Mouse (Mus musculus) common myeloid progenitor, adult 5-6 weeks (primary cell): ENCODE measurements at regions not wholly inside any gene's neighbourhood (a gene's known extent, or its start where the extent isn't known, plus 50 kb on each side); places are given as distances from the start of the nearest gene placed in this dataset.

Experiments used
- ATAC-seq: replicated peaks from 2 replicates; pipeline ENCODE4 v1.8.0; 2016; ENCODE audit warnings: low read depth, mild to moderate bottlenecking, moderate TSS enrichment, inconsistent platforms; ENCODE audit not compliant: poor library complexity, severe bottlenecking

DNA sequence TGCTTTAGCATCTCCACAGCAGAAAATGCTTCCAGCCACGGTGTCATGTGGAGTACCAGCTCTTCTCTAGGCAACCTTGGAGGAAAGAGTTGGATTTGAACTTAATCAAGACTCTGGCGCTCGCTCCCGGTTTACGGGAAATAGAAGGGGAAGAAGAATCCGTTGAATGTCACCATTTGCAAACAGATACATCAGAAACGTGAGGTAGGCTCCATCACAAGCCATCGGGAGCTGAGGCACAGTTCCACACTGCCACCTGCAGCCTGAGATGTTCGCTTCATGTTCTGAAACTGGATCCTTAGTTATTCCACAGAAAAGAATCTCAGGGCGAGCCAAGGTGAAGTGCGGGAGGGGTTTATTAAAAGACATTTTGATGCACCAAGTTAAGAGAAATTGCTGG is 148.5 kb downstream of the Atp23 start:
- ATAC-seq = 0 out of 2 replicates have a peak, but pooled peaks have one; percentile 8

DNA sequence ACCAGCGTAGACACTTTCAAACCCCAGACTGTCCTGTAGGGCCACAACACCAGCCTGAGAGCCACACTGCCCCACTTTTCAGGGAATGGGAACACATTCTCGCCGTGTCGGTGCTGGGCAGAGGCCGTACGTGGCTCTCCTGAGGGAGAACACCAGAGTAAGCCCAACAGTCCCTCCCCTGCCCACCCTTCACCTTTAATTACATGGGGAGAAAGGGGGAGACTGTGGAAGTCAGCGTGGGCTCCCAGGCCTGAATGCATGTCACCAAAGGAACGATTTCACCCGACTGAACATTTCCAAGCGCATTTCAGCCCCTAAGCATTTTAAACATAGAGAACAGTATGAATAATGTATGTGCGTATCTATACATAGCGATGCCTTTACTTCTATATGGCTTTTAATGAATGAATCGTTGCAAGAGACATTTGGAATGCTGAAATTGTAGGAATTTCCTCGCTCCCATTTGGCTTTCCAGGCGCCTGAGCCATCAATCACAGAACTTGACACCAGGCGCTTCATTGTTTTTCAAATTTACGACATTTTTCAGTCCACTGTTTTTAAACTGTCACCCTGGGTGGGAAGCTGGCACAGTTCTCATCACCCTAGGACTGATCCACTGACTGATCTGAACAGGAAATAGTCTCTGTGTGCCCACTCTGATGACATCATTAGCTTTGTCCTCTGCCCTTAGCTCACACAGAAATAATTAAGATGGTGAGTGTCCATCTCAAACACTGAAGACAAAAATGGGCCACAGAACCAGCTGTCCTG is 152.3 kb downstream of the Atp23 start:
- no peak for ATAC-seq

GRCm38 (mm10) chr10:126734661-126735060 is 166.5 kb downstream of the Atp23 start:
- ATAC-seq = no peak

DNA sequence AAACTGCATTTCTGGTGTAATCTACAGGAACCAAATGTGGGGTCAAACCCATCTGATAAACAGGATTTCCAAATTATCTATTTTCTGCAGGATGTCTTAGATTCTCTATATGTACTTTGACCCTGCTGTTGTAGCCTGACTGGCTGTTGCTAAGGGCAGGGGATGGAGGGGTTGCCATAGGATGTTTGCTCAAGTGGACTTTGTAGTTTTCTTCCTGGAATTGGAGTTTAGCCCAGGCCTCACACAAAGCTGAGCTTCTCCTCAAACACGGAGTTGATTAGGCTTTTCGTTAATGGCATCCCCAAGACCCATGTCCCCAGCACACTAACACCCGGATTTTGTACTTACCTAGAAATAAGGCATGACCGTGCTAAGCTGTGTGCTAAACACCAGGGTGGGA is 173.3 kb downstream of the Atp23 start:
- ATAC-seq = no peak

DNA sequence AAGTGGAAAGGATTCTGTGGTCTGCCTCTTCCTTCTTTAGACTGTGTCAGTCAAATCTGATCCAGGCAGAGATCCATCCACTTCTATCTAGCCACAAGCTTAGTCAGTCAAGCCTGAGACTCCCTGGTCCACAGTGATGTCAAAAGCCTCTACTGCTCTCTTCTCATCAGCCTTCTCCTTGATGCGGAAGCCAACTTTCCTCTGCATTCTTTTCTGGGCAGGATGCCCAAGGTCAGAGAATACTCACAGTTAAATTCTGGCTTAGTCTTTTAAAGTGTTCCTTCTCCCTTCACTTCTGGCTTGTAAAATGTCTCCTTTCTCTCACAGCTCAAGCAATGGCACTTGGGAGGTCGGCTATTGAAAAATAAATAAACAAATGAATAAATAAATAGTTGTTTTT is 183.2 kb downstream of the Atp23 start:
- no peak for ATAC-seq

- ATAC-seq = no peak
Observed at GRCm38 (mm10) chr10:126711758-126712157, 189.4 kb downstream of the Atp23 start.

- no peak for ATAC-seq
Observed at GRCm38 (mm10) chr10:126709219-126709917, 191.8 kb downstream of the Atp23 start.

- ATAC-seq = no peak
Observed at GRCm38 (mm10) chr10:126708730-126709129, 192.4 kb downstream of the Atp23 start.

GRCm38 (mm10) chr10:126708215-126708614 is 192.9 kb downstream of the Atp23 start:
- ATAC-seq = no peak

GRCm38 (mm10) chr10:126697086-126697485 is 204.1 kb downstream of the Atp23 start:
- ATAC-seq = no peak

GRCm38 (mm10) chr10:126690914-126691673 is 210.1 kb downstream of the Atp23 start:
- ATAC-seq = no peak

DNA sequence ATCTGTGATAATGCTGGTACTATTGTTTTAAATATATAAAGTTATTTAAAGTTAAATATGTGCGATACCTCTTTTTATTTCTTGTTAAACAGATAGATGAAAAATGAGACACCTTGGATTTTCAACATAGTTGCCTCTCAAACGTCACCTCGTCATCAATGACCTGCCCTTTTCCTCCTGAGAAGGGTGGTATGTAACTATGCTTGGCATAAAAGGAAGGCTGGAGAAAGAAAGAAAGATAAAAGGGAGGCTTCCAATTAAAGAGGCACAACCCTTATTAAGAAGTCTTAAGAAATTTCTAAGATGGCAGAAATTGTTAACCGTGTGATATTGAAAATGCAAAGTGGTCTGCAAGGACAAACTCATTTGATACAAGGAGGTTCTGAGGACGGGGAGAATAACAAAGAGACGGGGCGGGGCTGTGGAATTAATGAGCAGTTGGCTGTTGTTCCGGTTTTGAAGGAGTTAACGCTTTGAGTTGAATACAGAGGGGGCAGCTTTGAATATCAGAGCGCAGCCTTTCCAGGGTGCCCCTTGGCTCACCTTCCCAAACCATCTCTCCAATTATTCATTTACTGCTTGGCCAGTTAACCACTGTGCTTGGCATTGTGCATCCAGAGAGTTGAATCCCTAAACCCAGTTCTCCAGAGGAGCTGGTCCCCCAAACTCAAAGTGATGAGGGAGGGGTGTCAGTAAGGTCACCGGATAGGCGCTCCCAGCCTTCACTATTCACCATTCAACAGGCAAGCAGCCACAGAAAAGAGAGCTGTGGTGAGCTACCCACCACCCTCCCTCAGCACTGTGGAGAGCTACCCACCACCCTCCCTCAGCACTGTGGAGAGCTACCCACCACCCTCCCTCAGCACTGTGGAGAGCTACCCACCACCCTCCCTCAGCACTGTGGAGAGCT is 220.6 kb downstream of the Atp23 start:
- no peak for ATAC-seq

GRCm38 (mm10) chr10:126679224-126680120 is 221.7 kb downstream of the Atp23 start:
- ATAC-seq = 0 out of 2 replicates have a peak, but pooled peaks have one; percentile 50

GRCm38 (mm10) chr10:126673437-126673836 is 227.7 kb downstream of the Atp23 start:
- no peak for ATAC-seq

DNA sequence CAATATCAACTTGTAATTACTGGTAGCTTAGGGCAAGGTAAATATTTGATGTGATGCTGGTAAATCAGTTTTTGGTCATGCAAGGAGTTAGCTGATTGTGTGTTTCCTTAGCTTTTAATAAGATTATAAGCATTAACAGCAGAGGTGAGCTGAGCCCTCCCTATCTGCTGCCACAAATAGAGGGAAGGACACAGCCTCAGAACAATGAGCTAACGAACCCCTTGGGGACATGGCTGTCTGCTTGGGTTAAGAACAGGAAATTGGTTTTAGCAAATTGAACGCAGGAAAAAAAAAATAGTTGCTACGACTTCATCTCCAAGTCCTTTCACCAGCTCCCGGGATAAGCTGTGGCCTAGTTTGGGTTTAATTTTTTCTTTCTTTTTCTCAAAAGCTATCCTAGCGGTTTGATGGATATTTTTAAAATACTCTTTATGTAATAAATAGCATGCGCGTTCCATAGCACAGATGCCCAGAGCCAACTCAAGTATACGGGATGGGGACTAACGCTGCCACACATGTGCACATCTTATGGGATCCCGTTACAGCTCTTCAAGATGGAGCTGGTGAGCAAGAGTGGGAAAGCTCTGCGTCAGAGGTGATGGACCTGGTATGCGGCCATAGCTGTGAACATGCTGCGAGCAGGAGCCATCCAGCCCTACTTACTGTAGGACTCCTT is 236.6 kb downstream of the Atp23 start:
- no peak for ATAC-seq

DNA sequence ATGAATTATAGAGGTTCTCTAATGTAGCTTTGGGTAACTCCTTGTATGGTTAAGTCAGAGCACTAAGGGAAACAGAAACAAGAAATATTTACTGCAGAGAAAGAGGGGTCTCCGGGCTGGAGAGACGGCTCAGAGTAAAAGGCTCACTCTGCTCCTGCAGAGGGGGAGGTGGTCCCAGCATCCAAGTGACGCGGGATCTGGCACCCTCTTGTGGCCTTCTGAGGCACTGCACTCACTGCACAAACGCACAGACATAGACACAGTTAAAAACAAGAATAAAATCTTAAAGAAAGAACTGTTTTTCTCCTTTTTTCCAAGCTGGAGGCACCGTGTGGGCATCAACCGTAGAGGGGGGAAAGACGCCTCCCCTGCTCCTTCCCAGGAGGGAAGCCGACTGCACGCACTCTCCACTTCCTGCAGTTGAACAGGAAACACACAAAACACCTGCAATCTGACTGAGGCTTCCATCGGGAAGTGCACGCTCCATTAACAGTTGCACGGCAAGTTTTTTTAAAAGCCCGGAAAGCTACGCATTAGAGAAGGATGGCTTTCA is 237.6 kb downstream of the Atp23 start:
- ATAC-seq = no peak

DNA sequence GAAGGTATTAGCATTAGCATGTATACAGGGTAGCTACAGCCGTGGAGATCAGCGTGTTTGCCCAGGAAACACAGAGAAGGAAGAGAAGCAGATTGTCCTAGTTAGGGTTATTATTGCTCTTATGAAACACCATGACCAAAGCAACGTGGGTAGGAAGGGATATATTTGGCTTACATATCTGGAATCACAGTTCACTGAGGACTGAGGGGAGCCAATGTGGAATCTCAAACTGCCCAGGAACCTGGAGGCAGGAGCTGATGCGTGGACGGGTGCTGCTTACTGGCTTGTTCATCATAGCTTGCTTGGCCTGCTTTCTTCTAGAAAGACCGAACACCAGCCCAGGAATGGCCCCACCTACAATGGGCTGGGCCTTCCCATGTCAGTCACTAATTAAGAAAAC is 238.4 kb downstream of the Atp23 start:
- no peak for ATAC-seq

DNA sequence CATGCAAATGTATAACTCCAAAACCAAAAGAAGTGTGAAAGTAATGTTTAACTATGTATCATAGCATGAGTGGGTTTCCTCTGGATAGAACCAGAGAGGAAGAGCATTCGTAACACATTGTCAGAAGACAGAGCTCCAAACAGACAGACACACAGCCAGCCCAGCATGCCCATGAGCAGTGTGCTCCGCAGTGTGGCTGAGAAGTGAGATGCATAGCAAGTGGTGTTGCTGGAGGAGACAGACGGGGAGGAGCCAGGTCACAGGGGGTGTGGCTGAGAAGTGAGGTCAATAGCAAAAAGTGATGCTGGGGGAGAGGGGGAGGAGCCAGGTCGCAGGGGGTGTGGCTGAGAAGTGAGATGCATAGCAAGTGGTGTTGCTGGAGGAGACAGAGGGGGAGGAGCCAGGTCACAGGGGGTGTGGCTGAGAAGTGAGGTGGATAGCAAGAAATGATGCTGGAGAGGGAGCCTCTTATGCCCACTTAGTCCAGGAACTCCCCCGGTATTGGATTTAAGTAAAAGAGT is 240.0 kb downstream of the Atp23 start:
- no peak for ATAC-seq
